Mouse (Mus musculus) limb, embryonic 14.5 days (tissue): ENCODE data around the gene Osbp2. TPM values are rescaled to one million over a fixed set of nuclear protein-coding genes. Genes with fewer than 3 reads are reported as not detected.

Experiments
- ATAC-seq: fragments of 200-750 bp; cut with Nextera tagmentation; 2 replicates; pipeline ENCODE4 v1.8.0; 2017; ENCODE audit warnings: low read depth, moderate number of reproducible peaks, moderate TSS enrichment; ENCODE audit not compliant: low FRiP score
- DNase-seq: peaks from one replicate; pipeline ENCODE4 v3.0.0-alpha.2; 2015; ENCODE audit warnings: low spot score
- H3K27ac ChIP-seq: fragments of 300-500 bp; sonication (generic); replicated peaks from 2 replicates; pipeline ENCODE4 v1.5.1; 2014; ENCODE audit warnings: low read depth, mild to moderate bottlenecking, low read length, moderate library complexity, mixed read lengths
- H3K27me3 ChIP-seq: fragments of 300-500 bp; sonication (generic); 2 replicates; pipeline ENCODE4 v1.6.1; 2014; ENCODE audit warnings: low read length, mixed read lengths; ENCODE audit not compliant: control insufficient read depth, insufficient read depth
- H3K36me3 ChIP-seq: fragments of 300-500 bp; sonication (generic); 2 replicates; pipeline ENCODE4 v1.6.1; 2014; ENCODE audit warnings: mild to moderate bottlenecking, low read length, moderate library complexity, mixed read lengths; ENCODE audit not compliant: control insufficient read depth, insufficient read depth
- H3K4me1 ChIP-seq: fragments of 300-500 bp; sonication (generic); 2 replicates; pipeline ENCODE4 v1.6.1; 2014; ENCODE audit warnings: antibody characterized with exemption, low read length, mixed read lengths; ENCODE audit not compliant: control insufficient read depth, insufficient read depth
- H3K4me2 ChIP-seq: fragments of 300-500 bp; sonication (generic); replicated peaks from 2 replicates; pipeline ENCODE4 v1.6.1; 2014; ENCODE audit warnings: low read depth, mild to moderate bottlenecking, low read length, moderate library complexity; ENCODE audit not compliant: severe bottlenecking
- H3K4me3 ChIP-seq: fragments of 300-500 bp; sonication (generic); replicated peaks from 2 replicates; pipeline ENCODE4 v1.5.1; 2014; ENCODE audit warnings: low read length
- H3K9ac ChIP-seq: fragments of 300-500 bp; sonication (generic); 2 replicates; pipeline ENCODE4 v1.6.1; 2014; ENCODE audit warnings: mild to moderate bottlenecking, low read depth, low read length, moderate library complexity; ENCODE audit not compliant: severe bottlenecking
- H3K9me3 ChIP-seq: fragments of 300-500 bp; sonication (generic); 2 replicates; pipeline ENCODE4 v1.6.1; 2016; ENCODE audit warnings: low read length; ENCODE audit not compliant: control insufficient read depth
- POLR2A ChIP-seq: fragments of 200-500 bp; IDR thresholded peaks from 2 replicates; pipeline ENCODE4 v1.8.0; 2012; ENCODE audit warnings: inconsistent platforms, mild to moderate bottlenecking, moderate library complexity, borderline replicate concordance; ENCODE audit not compliant: insufficient read depth, insufficient read length; ENCODE audit errors: extremely low read depth
- WGBS: fragments of 180-500 bp; shearing (Covaris S2); extraction: QIAGEN DNeasy Blood & Tissue Kit; methylation state at CpG from one replicate; pipeline ENCODE4 v1.1.7; 2014; 5-methylcytosine and 5-hydroxymethylcytosine counted together
- polyA plus RNA-seq, 2 experiments: library from polyadenylated mRNA; depleted of rRNA in 1 of 2; stranded (reverse) in 1 of 2; unstranded in 1 of 2; fragments of >200 nt; fragmentation: Nextera tagmentation in 1 of 2; extraction: Ambion mirVana in 1 of 2; gene quantifications; 2 replicates each; pipeline versions ENCODE4 v1.2.1 to v1.2.3; 2012 to 2014

The Osbp2 gene
- polyA plus RNA-seq, 2 experiments: 0.77 to 1.5 TPM

DNA sequence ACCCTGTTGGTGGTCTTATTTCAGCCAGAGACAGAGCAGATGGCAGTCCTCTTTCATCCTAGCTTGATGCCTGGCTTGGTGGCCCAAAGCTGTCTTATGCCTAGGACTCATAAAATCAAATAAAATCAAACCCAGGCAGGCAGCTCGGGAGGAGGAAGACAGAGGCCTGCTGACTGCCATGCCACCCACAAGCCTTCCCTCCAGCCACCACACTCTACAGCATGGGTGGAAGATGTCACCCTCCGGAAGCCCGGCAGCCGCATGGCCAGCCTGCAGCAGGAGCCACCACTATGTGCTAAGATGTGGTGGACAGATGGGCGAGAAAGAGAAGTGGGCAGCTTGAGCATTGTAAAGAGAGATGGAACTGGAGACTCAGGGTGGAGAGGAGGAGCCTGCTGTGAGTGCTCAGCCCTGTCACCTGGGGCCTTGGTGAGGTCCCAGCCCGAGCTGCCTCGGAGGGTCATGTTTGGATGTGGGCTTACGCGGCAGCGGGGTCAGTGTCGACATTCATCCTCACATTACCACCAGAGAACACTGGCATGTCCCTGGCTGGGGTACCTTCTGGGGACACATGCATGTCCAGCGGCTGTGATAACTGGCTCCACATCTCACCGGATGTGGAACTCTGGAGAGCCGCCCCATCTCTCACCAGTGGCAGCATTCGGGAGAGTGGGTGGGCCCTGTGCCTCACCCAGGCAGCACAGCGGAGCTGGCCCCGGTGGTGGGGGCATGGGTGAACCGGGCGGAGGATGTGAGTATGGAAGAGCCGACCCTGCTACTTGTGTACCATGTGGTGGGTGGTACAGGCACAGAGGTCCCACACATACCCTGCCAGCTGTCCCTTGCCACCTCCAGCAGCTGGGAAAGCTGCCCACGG is 29.9 kb downstream of the Osbp2 start:
- TF ChIP-seq POLR2A: no peak
- no peak for ATAC-seq
- Histone ChIP-seq H3K27me3 (no peaks in the 10 kb centered on the region), H3K9ac (no peak overlapping the region), H3K9me3 (no peaks in the 10 kb centered on the region), H3K4me3 (no peak overlapping the region), H3K4me1 (no peaks in the 10 kb centered on the region), H3K36me3 (no peaks in the 10 kb centered on the region), H3K4me2 (no peak overlapping the region), H3K27ac (no peak overlapping the region)
- no peak for DNase-seq
- WGBS: 36% methylated on average over 20 of the region's 21 CpGs

- DNase-seq (no peak), ATAC-seq (no peak)
- Histone ChIP-seq H3K27ac (no peak overlapping the region), H3K4me2 (no peak overlapping the region), H3K4me3 (no peak overlapping the region), H3K27me3 (no peaks in the 10 kb centered on the region), H3K36me3 (no peaks in the 10 kb centered on the region), H3K9ac (no peak overlapping the region), H3K9me3 (no peaks in the 10 kb centered on the region), H3K4me1 (no peaks in the 10 kb centered on the region)
- WGBS: 46% methylated on average over 6 of the region's 6 CpGs
- TF ChIP-seq POLR2A: no peak
Observed at GRCm38 (mm10) chr11:3832193-3832901, 31.4 kb downstream of the Osbp2 start.

DNA sequence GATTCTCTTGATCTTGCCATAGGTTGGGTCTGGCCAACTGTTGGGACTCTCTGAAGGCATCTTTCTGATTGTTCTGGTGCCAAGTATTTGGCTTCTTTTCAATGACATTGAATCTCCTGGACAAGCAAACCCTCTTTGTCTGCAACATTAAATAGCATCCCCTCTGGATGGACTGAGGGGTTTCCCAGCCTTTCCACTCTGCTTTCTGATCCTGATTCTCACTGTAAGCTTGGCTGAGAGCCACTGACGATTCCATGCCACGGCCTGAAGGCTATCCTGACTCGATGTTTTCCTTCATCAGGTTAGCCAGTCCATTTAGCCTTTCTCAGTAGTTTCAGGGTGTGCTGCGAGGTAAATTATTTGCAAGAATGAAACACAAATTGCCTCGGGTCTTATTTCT is 34.0 kb downstream of the Osbp2 start:
- no peaks in the 10 kb centered on the region for H3K4me1 ChIP-seq
- WGBS: 50% methylated on average over 5 of the region's 5 CpGs
- H3K27me3 ChIP-seq: no peaks in the 10 kb centered on the region
- no peak overlapping the region for H3K27ac ChIP-seq
- no peaks in the 10 kb centered on the region for H3K36me3 ChIP-seq
- ATAC-seq: no peak
- H3K4me2 ChIP-seq: no peak overlapping the region
- no peak overlapping the region for H3K4me3 ChIP-seq
- DNase-seq: no peak
- H3K9ac ChIP-seq: no peak overlapping the region
- H3K9me3 ChIP-seq: no peaks in the 10 kb centered on the region
- TF ChIP-seq POLR2A: no peak

GRCm38 (mm10) chr11:3824138-3824537 is 39.6 kb downstream of the Osbp2 start:
- H3K9me3 ChIP-seq: no peaks in the 10 kb centered on the region
- no peak overlapping the region for H3K4me2 ChIP-seq
- H3K9ac ChIP-seq: no peak overlapping the region
- H3K4me3 ChIP-seq: no peak overlapping the region
- no peaks in the 10 kb centered on the region for H3K27me3 ChIP-seq
- H3K4me1 ChIP-seq: 0 out of 2 replicates have a peak, but pooled peaks cover 4% of the 10 kb centered on the region
- TF ChIP-seq POLR2A: no peak
- ATAC-seq: no peak
- DNase-seq: no peak
- H3K36me3 ChIP-seq: no peaks in the 10 kb centered on the region
- 86% methylated on average over 5 of the region's 5 CpGs for WGBS
- H3K27ac ChIP-seq: no peak overlapping the region

DNA sequence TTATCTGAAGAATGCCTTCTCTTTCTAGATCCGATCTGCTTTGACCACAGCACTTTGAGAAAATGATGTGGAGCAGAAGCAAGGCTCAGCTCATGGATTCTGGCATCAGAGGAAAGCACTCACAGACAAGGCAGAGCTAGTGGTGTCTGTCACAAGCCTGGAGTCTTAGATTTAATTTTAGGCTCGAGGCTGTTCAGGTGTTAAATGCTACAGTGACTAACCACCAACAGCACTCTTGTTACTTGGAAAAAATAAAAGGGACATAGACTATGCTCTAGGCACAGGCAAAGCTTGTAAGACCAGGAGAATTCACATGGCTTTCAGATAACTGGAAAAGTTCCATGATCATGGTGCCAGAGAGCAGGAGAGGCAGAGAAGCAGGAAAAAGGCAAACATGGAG is 40.3 kb downstream of the Osbp2 start:
- Histone ChIP-seq H3K27me3 (no peaks in the 10 kb centered on the region), H3K9me3 (no peaks in the 10 kb centered on the region), H3K36me3 (no peaks in the 10 kb centered on the region), H3K4me2 (no peak overlapping the region), H3K9ac (no peak overlapping the region), H3K4me1 (0 out of 2 replicates have a peak, but pooled peaks cover 4% of the 10 kb centered on the region), H3K27ac (no peak overlapping the region), H3K4me3 (no peak overlapping the region)
- ATAC-seq (no peak), DNase-seq (no peak)
- WGBS: 37% methylated on average over 2 of the region's 2 CpGs
- no peak for TF ChIP-seq POLR2A
